Mouse (Mus musculus) kidney, adult 2 months (tissue): ENCODE data around the gene Lrba.

Source experiments
- CTCF ChIP-seq: fragments of 200-500 bp; conservative IDR thresholded peaks from 2 replicates; pipeline ENCODE4 v1.5.1; 2011; ENCODE audit warnings: low read depth, mild to moderate bottlenecking, control low read depth, low read length, moderate library complexity, mixed read lengths; ENCODE audit not compliant: insufficient read depth, insufficient read length
- POLR2A ChIP-seq: fragments of 200-500 bp; IDR thresholded peaks from one replicate; pipeline ENCODE4 v1.6.1; 2011; ENCODE audit warnings: low read depth, low read length, control low read depth

- TF ChIP-seq CTCF (no peak), POLR2A (no peak)
Measured at GRCm38 (mm10) chr3:86800841-86801240, 576.4 kb downstream of the Lrba start.
